Mouse (Mus musculus): ENCODE measurements around the gene St5.

GRCm38 (mm10) chr7:109702721-109703120 is 684 bp downstream of the St5 start:
- TF ChIP-seq CTCF (IDR thresholded peaks at IDR 0.05; ENCODE audit: borderline replicate concordance, control insufficient read depth, extremely low read depth, insufficient read depth, low read length, poor library complexity) (no peak), POLR2A (IDR thresholded peaks at IDR 0.05; ENCODE audit: control insufficient read depth, extremely low read depth, insufficient read depth, low read length, poor library complexity) (no peak)
